Mouse (Mus musculus): Measurements from ENCODE around the gene Parvg.

Parvg gene

DNA sequence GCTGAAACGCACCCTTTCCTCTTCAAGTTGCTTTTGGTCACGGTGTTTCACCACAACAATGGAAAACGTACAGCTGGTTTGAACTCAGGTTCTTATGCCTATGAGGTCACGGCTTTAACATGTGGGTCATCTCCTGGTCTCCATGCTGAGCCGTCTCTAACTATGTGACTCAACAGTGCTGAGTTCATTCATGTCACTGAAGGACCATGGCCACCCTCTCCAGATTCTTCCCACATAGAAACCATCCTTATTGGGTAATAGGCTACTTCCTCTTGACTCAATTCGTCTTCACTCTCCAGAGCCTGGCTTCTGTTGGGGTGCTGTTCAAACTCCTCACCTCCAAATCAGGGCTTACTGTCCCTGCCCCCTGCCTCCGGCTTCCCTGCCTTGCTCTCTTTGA, 27.5 kb downstream of the Parvg start:
- no peak for DNase-seq (ENCODE audit: low read depth, low spot score)

DNA sequence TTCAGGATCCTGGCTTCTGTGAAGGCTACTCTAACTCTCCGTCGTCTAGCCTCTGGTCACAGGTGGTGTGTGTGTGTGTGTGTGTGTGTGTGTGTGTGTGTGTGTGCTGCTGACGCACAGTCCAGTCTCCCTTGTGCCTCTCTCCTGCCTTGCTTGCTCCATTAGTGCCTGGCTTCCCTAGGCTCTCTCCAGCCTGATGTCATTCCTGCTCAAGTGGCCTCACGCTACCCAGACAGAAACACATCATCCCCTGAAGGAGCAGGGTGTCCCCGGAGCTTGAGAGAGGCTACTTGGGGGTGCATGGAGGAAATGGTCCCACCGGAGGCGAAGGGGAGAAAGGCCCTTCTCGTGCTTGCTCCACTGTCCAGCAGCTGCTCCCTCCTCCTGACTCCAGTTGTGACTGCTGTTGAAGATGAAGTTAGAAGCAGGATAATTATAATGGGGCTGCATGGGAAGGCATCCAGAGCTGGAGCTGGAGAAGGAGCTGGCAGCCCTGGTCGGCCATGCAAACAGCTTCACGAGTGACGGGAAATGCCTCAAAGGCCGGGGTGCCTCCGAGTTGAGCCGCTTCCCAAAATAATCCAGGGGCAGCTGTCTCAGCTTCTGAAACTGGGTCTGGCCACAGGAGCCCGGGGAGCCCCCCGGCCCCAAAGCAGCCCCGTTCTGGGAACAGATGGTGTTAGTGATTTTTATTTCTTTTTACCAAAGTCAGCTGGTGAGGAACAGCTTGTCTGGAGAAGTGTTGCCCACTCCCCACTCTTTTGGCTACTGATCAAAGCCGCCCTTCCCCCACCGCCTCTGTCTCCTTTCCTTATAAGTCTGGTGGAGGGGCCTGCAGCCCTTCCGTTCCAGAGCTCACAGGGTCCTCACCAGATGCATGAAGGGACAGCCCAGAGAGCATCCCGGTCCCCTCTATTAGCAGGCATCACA, 28.4 kb downstream of the Parvg start:
- DNase-seq (ENCODE audit: low read depth, low spot score): no peak

DNA sequence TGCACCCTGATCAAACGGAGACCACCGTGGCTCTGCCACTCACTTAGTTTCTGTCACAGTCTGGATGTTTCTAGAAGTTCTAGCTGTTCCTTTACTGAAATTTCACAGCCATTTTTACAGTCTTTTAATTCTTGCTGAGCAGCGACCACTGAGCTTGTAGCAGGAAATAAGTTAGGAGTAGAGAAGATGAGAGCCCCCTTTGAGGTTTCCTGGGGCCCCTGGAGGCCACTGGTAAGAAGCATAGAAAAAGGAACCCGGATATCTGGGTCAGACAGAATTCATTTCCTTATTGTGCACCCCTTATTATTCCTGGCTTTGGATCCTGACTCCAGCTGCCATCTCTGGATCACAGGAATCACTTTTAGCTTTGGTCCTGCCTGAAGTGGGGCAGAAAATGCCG, 31.3 kb downstream of the Parvg start:
- DNase-seq (ENCODE audit: low read depth, low spot score): no peak

DNA sequence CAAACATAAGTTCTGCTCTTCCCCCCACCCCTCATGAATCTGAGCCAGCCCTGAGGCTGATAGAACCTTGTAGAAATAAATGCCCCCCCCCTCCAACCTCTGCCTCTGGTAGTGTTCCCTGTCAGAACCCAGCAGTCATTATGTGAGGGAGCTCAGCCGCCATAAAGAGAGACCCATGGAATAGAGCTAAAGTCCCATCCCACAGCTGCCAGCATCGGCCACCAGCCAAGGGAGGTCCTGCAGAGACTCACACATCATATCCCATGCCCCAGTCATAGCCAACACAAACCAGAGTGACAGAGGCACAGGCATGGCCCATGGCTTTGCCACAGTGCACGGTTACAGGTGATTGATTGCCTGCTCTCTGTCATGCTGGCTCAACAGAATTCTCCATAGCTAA, 40.9 kb downstream of the Parvg start:
- no peak for DNase-seq (ENCODE audit: low read depth, low spot score)

DNA sequence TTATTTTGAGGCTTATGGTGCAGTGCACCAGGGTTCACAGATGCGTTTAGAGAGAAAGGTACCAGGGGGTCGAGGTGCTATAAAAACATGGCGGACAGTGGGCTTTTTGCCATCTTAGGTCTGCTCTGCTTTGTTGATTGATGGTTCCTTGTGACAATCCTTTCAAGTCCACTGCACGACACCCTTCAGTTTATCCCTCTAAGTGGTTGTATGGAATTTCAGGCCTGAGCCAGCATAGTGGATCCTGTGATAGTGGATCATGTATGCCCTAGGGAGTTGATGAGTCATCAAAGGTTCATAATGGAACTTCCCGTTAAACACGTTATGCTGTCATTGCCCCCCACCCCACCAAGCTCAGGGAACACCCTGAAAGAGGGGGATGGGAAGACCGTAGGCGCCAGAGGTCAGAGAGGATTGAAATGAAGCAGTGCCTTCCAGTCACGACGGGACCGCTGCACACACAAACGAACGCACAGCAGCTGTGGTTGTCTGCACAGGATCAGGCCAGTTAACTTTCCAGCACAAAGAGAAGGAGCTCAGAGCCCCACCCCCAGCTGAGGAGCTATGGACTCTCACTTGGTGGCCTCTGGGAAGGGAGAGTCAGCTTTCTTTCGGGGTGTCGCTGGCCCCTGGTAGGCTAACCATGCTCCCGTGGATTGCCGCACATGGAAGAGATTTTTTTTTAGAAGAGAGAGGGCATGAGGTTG, 42.0 kb downstream of the Parvg start:
- DNase-seq (ENCODE audit: low read depth, low spot score): peak; percentile 21

DNA sequence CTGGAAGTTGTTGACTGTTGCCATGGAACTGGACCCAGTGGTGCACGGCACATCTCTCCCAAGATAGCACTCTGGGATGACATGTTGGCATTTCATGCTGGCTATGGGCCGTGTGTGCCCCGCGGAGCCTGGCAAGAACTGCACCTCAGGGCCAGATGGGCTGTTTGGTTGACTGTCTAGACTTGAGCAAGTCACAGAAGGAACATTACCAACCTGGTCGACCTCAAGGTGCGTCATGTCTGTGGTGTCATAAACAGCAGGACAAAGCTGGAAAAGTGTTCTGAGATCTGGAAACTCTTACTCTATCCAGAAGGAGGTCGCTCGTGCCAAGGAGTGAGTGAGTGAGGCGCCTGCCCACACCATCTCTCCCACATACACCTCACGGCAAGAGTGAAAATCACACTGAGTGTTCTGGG, 42.8 kb downstream of the Parvg start:
- no peak for DNase-seq (ENCODE audit: low read depth, low spot score)

DNA sequence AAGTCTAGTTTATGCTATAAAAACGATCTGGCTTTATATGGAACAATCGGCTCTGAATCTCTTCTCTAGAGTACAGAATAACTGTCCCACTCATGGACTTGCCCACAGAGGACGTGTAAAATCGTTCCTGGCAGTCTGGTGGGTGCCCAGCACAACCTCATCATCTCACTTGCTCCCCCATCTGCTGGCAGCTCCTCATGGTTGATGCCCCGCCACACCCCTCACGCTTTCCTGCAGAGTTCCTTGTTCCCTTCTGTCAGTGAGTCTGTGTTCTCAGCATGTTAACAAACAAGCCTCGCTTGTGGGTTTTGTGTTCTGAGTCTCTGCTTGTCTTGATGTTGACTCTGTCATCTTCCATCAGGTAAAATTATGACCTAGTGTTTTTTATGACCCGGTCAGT, 43.6 kb downstream of the Parvg start:
- DNase-seq (ENCODE audit: low read depth, low spot score): no peak

DNA sequence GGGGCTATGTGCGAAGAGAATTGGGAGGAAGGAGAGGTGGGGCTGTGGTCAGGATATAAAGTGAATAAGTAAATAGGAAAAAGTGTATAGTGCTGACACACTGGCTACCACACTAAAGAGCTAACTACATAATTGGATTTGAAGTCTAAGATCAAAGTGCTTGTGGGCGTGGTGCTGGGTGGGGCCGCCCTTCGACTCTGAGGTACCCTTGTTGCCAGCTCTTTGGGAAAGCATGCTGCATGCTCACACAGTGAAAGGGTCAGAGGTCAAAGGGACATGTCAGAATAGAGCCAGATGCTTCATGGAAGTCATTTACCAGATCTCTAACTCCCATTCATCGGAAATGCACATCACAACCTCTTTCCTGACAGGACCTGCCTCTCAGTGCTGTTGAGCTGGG, 49.0 kb downstream of the Parvg start:
- DNase-seq (ENCODE audit: low read depth, low spot score): peak; percentile 28

DNA sequence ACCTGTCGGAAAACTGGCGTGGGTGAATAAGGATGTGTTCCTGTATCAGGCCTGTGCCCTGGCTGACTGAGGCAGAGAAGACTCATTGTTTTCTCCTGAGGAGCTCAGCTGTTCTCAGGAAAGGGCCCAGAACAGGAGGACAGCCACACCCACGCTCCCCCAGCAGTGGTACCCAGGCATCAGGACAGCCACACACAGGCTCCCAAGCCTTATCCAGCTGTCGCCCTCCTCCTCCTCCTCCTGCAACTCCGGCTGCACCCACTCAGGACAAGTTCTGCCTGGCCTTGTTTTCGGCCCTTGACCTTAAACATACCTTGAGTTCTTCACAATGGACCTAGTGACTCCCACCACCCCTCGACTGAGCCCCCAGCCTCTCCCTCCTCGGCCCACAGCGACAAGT, 54.9 kb downstream of the Parvg start:
- no peak for DNase-seq (ENCODE audit: low read depth, low spot score)

DNA sequence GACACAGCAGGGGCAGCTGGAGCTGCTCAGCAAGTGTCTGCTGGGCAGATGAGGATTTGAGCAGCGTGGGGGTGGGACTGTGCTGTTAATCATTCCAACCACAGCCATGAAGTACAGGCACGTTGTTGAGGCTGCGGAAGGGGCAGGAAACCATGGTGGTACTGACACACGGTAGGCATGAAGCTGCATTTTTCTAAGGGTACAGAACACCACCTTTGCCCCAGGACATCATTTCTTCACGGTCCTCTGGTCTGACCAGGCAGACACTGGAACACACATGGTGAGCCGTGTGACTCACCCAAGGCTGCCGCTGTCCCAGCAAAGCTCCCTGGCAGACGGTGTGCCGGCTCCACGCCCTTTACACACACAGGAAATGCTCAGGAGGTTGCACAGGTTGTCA, 56.4 kb downstream of the Parvg start:
- no peak for DNase-seq (ENCODE audit: low read depth, low spot score)

DNA sequence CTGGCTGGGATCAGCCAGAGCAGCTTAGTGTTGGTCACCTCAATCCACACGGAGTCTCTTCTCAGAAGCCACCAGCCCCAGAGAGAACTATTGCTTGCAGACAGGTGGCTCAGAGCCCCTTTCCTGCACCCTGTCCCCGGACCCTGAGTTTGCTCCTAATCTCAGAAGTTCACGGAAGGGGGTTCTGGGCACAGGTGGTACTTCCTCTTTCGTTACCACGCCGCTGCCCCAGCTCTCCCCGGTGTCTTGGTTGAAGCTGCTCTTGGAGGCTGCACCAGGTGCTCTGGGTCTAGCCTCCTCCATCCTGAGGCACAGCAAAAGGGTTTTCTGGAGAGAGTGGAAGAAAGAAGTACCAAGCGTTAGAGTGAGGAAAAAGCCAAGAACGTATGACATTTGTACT, 60.2 kb downstream of the Parvg start:
- no peak for DNase-seq (ENCODE audit: low read depth, low spot score)

DNA sequence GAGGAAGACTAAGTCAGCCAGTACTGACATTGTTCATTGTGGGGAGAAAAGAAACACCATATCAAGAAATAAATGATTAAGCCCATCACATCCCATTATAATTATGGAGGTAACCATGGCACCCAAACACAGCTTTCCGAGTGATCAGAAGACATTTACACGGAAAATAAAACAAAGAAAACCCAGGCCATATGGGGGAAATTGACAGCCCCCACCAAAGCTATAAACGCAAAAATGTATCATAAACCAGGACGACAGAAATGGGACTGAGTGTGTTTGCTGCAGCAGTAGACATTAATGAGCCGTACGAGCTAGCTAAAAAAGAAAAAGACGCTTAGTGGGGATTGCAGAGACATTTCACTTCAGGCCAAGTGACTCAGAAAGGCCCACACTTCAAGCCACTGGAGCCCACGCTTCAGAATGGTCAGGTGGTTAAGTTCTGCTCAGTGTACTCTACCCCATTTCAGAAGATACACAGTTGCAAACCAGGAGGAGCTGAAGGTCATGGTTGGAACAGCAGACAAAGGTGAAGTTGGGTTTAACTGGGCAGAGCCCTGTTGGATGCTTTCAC, 62.3 kb downstream of the Parvg start:
- DNase-seq (ENCODE audit: low read depth, low spot score): no peak

DNA sequence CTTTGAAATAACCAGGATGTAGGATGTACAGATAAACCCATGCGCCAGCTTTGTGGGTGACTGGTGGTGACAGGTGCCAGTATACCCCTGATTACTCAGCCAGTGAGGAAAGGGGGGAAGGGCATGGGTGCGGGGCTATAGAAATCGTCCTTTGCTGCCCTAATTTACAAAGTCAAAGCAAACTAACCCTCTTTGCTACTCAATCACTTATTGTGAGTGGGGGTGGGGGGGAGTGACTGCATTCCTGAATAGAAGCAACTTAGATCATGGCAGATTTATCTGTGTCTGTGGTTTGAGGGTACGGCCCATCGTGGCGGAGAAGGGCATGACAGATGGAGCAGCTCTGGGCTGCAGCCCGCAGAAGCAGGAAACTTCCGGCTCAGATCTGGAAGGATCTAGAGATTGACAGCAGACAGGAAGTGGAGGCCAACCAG, 64.9 kb downstream of the Parvg start:
- no peak for DNase-seq (ENCODE audit: low read depth, low spot score)

DNA sequence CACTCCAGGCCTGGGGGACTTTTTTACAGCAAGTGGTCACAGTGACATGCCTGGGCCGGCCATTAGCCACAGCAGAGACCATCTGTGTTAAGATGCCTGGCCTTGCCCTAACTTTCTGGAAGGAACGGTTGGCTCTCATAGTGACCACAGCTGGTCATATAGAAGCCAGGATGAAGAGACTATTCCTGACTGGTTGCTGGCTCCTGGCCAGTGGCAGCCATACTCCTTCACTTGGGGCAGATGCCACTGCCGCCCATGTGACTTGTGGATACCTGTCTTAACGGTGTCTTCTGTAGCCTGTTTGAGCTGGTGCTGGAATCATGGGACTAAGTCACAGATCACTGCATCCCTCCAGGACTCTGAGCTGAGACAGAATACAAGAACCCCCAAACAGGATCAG, 68.3 kb downstream of the Parvg start:
- DNase-seq (ENCODE audit: low read depth, low spot score): no peak
